Mouse (Mus musculus): Measurements from ENCODE around the gene Rab22a. TPM values are rescaled to one million over a fixed set of nuclear protein-coding genes. Genes with fewer than 3 reads are reported as not detected.
"Not testable (repeated sequence)": the region's sequence is repeated elsewhere in the genome, so short reads cannot be mapped to it uniquely, and the experiment has no call there.

Rab22a gene
- polyA plus RNA-seq, 1 experiment from 2014 or later: 40.3 TPM

- not testable (repeated sequence) for H3K9me3 ChIP-seq (replicated peaks; ENCODE audit: control insufficient read depth, low read length); ATAC-seq (replicated peaks; ENCODE audit: insufficient number of reproducible peaks, low FRiP score, low TSS enrichment, low read depth); H3K27ac ChIP-seq (replicated peaks; ENCODE audit: low read depth, low read length); DNase-seq (ENCODE audit: low spot score); H3K4me1 ChIP-seq (ENCODE audit: control insufficient read depth, insufficient read depth, low read length); H3K4me2 ChIP-seq (ENCODE audit: low read depth, low read length); H3K27me3 ChIP-seq (ENCODE audit: control insufficient read depth, insufficient read depth, low read length); H3K4me3 ChIP-seq (ENCODE audit: low read depth, low read length); H3K9ac ChIP-seq (replicated peaks; ENCODE audit: low read length); H3K36me3 ChIP-seq (replicated peaks; ENCODE audit: control insufficient read depth, insufficient read depth, low read depth, low read length)
- WGBS: 92% methylated on average over 15 of the region's 15 CpGs
Measured at GRCm38 (mm10) chr2:173634106-173634505, 25.5 kb upstream of the Rab22a start.

DNA sequence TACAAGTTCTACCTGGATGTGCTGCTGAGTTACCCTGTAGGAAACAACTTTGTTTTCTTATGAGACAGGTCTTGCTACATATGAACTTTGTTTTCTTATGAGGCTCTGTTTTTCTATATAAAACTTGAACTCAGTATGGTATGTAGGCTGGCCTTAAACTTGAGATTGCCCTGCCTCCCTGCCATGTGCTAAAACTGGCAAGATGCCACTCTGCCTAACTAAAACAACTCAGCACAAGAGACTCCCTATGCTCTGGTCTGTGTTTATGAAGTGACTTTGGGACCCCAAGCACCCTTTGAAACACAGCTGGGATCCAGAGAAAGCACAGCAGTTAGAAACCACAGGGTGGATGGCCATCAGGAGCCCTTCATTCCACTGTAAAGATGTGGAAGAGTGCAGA is 18.2 kb upstream of the Rab22a start:
- DNase-seq (ENCODE audit: low spot score): no peak
- no peaks in the 10 kb centered on the region for H3K36me3 ChIP-seq (replicated peaks; ENCODE audit: control insufficient read depth, insufficient read depth, low read depth, low read length)
- H3K9ac ChIP-seq (replicated peaks; ENCODE audit: low read length): no peak overlapping the region
- no peak overlapping the region for H3K4me3 ChIP-seq (ENCODE audit: low read depth, low read length)
- no peaks in the 10 kb centered on the region for H3K4me1 ChIP-seq (ENCODE audit: control insufficient read depth, insufficient read depth, low read length)
- no peaks in the 10 kb centered on the region for H3K9me3 ChIP-seq (replicated peaks; ENCODE audit: control insufficient read depth, low read length)
- H3K4me2 ChIP-seq (ENCODE audit: low read depth, low read length): no peak overlapping the region
- no peaks in the 10 kb centered on the region for H3K27me3 ChIP-seq (ENCODE audit: control insufficient read depth, insufficient read depth, low read length)
- no peak for ATAC-seq (replicated peaks; ENCODE audit: insufficient number of reproducible peaks, low FRiP score, low TSS enrichment, low read depth)
- H3K27ac ChIP-seq (replicated peaks; ENCODE audit: low read depth, low read length): no peak overlapping the region

DNA sequence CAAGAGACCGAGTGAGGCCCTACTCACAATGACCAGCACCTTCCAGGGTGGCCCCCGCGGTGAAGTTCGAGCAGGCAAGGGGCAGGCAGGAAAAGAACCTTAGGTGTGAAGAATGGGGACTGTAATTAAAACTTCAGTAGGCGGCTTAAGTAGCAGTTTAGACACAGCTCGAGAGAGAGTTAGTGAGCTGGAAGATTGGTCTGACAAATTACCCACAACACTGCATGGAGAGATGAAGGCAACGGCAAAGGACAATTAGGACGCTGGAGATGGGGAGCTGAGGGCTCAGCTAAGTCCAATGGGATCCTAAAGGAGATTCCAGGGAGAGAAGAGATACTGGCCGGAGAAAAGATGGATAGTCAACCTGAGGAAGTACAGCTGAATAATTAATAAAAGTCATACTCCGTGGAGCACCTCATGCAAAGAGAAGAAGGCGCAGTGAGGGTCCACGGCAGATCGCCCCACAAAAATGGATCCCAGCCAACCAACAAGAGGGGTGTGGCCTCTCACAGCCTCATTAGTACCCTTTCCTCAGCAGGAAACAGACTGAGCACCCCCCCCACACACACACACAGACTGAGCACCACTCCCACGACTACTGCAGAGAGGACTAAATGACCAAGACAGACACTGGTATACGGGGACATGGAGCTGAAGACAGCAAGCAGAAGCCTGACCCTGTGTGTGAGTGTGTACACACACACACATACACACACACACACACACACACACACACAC is 17.1 kb upstream of the Rab22a start:
- DNase-seq (ENCODE audit: low spot score) (no peak), ATAC-seq (replicated peaks; ENCODE audit: insufficient number of reproducible peaks, low FRiP score, low TSS enrichment, low read depth) (no peak)
- no peaks in the 10 kb centered on the region for H3K4me1 ChIP-seq (ENCODE audit: control insufficient read depth, insufficient read depth, low read length)

DNA sequence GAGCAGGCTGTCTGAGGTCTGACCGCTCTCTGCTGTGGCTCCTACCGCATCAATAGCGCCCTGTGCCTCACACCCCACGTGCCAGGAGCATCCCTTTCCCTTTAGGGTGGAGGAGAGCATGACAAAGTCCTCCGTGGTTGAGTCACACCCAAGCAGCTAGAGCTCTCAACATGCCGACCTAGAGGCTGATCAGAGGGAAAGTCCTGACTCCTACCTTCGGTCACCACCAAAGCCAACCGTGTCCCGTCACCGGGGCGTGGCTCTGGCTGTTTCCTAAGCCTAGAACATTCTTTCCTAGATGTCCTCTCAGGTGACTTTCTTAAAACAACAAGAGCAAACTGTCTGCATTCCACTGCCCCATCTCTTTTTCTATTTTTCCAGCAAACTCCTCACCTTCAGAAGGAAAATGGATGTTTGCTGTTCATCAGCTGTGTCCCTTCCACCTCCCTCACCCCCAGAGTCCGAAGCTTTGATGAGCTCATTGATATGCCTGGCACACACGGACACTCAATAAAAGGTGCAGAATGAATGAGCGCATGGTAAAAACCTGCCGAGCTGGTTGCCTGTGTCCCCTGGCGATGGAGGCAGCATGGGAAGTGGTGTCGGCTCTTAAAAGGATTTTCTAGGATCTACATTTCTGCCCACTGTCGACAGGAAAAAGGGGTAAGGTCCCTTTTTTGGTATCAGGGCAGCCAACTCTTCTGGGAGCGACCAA is 12.2 kb upstream of the Rab22a start:
- no peaks in the 10 kb centered on the region for H3K4me1 ChIP-seq (ENCODE audit: control insufficient read depth, insufficient read depth, low read length)
- no peaks in the 10 kb centered on the region for H3K27me3 ChIP-seq (ENCODE audit: control insufficient read depth, insufficient read depth, low read length)

More for the DNA sequence above, 17.1 kb upstream of the Rab22a start:
- Histone ChIP-seq H3K4me3 (ENCODE audit: low read depth, low read length) (no peak overlapping the region), H3K4me2 (ENCODE audit: low read depth, low read length) (no peak overlapping the region), H3K27me3 (ENCODE audit: control insufficient read depth, insufficient read depth, low read length) (no peaks in the 10 kb centered on the region), H3K9me3 (replicated peaks; ENCODE audit: control insufficient read depth, low read length) (no peaks in the 10 kb centered on the region), H3K27ac (replicated peaks; ENCODE audit: low read depth, low read length) (no peak overlapping the region), H3K9ac (replicated peaks; ENCODE audit: low read length) (no peak overlapping the region), H3K36me3 (replicated peaks; ENCODE audit: control insufficient read depth, insufficient read depth, low read depth, low read length) (no peaks in the 10 kb centered on the region; the same call in 1 of the 2 replicates)
- WGBS: 75% methylated on average over 15 of the region's 15 CpGs

GRCm38 (mm10) chr2:173649762-173650161 is 9.8 kb upstream of the Rab22a start:
- WGBS: 80% methylated on average over 10 of the region's 10 CpGs
- no peaks in the 10 kb centered on the region; the same call in 1 of the 2 replicates for H3K36me3 ChIP-seq (replicated peaks; ENCODE audit: control insufficient read depth, insufficient read depth, low read depth, low read length)
- H3K9me3 ChIP-seq (replicated peaks; ENCODE audit: control insufficient read depth, low read length): no peaks in the 10 kb centered on the region
- H3K27me3 ChIP-seq (ENCODE audit: control insufficient read depth, insufficient read depth, low read length): no peaks in the 10 kb centered on the region
- H3K27ac ChIP-seq (replicated peaks; ENCODE audit: low read depth, low read length): no peak overlapping the region
- no peak overlapping the region for H3K4me3 ChIP-seq (ENCODE audit: low read depth, low read length)
- ATAC-seq (replicated peaks; ENCODE audit: insufficient number of reproducible peaks, low FRiP score, low TSS enrichment, low read depth) (no peak), DNase-seq (ENCODE audit: low spot score) (no peak)
- H3K4me2 ChIP-seq (ENCODE audit: low read depth, low read length): no peak overlapping the region
- H3K4me1 ChIP-seq (ENCODE audit: control insufficient read depth, insufficient read depth, low read length): no peaks in the 10 kb centered on the region
- H3K9ac ChIP-seq (replicated peaks; ENCODE audit: low read length): no peak overlapping the region

More for the DNA sequence above, 12.2 kb upstream of the Rab22a start:
- no peaks in the 10 kb centered on the region for H3K9me3 ChIP-seq (replicated peaks; ENCODE audit: control insufficient read depth, low read length)
- no peak overlapping the region for H3K9ac ChIP-seq (replicated peaks; ENCODE audit: low read length)
- no peaks in the 10 kb centered on the region; the same call in 1 of the 2 replicates for H3K36me3 ChIP-seq (replicated peaks; ENCODE audit: control insufficient read depth, insufficient read depth, low read depth, low read length)
- H3K4me2 ChIP-seq (ENCODE audit: low read depth, low read length): no peak overlapping the region
- H3K4me3 ChIP-seq (ENCODE audit: low read depth, low read length): no peak overlapping the region
- 88% methylated on average over 19 of the region's 19 CpGs for WGBS
- no peak for ATAC-seq (replicated peaks; ENCODE audit: insufficient number of reproducible peaks, low FRiP score, low TSS enrichment, low read depth)
- DNase-seq (ENCODE audit: low spot score): no peak
- H3K27ac ChIP-seq (replicated peaks; ENCODE audit: low read depth, low read length): no peak overlapping the region

- WGBS: 79% methylated on average over 5 of the region's 5 CpGs
- ATAC-seq (replicated peaks; ENCODE audit: insufficient number of reproducible peaks, low FRiP score, low TSS enrichment, low read depth): no peak
- H3K27me3 ChIP-seq (ENCODE audit: control insufficient read depth, insufficient read depth, low read length): no peaks in the 10 kb centered on the region
- no peak for DNase-seq (ENCODE audit: low spot score)
- no peaks in the 10 kb centered on the region for H3K9me3 ChIP-seq (replicated peaks; ENCODE audit: control insufficient read depth, low read length)
- H3K9ac ChIP-seq (replicated peaks; ENCODE audit: low read length): no peak overlapping the region
- no peak overlapping the region for H3K4me3 ChIP-seq (ENCODE audit: low read depth, low read length)
- H3K36me3 ChIP-seq (replicated peaks; ENCODE audit: control insufficient read depth, insufficient read depth, low read depth, low read length): no peaks in the 10 kb centered on the region
- no peaks in the 10 kb centered on the region for H3K4me1 ChIP-seq (ENCODE audit: control insufficient read depth, insufficient read depth, low read length)
- H3K27ac ChIP-seq (replicated peaks; ENCODE audit: low read depth, low read length): no peak overlapping the region
- H3K4me2 ChIP-seq (ENCODE audit: low read depth, low read length): no peak overlapping the region
Measured at GRCm38 (mm10) chr2:173653526-173653925, 6.0 kb upstream of the Rab22a start.

DNA sequence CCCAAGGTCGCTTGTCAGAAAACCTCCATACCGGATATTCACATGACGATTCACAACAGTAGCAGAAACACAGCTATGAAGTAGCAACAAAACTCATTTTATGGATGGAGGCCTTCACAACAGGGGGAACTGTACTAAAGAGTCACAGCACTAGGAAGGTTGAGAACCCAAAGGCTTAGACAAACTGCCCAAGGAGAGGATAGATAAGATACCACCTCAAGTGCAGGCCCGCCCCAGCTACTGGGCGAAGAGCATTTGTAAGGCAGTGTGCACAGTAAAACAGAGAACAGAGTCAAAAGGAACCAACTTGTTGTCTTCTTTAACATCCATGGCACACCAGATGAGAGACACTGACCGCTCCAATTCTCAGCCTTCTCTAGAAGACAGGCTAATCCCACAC is 1.8 kb upstream of the Rab22a start:
- H3K9ac ChIP-seq (replicated peaks; ENCODE audit: low read length): no peak overlapping the region
- no peaks in the 10 kb centered on the region for H3K4me1 ChIP-seq (ENCODE audit: control insufficient read depth, insufficient read depth, low read length)
- WGBS: 89% methylated on average over 6 of the region's 6 CpGs
- no peak overlapping the region for H3K4me3 ChIP-seq (ENCODE audit: low read depth, low read length)
- no peak for DNase-seq (ENCODE audit: low spot score)
- no peaks in the 10 kb centered on the region for H3K9me3 ChIP-seq (replicated peaks; ENCODE audit: control insufficient read depth, low read length)
- no peak overlapping the region for H3K4me2 ChIP-seq (ENCODE audit: low read depth, low read length)
- no peaks in the 10 kb centered on the region for H3K27me3 ChIP-seq (ENCODE audit: control insufficient read depth, insufficient read depth, low read length)
- ATAC-seq (replicated peaks; ENCODE audit: insufficient number of reproducible peaks, low FRiP score, low TSS enrichment, low read depth): no peak
- no peak overlapping the region for H3K27ac ChIP-seq (replicated peaks; ENCODE audit: low read depth, low read length)
- H3K36me3 ChIP-seq (replicated peaks; ENCODE audit: control insufficient read depth, insufficient read depth, low read depth, low read length): peaks cover 4% of the 10 kb centered on the region; the same call in 1 of the 2 replicates

DNA sequence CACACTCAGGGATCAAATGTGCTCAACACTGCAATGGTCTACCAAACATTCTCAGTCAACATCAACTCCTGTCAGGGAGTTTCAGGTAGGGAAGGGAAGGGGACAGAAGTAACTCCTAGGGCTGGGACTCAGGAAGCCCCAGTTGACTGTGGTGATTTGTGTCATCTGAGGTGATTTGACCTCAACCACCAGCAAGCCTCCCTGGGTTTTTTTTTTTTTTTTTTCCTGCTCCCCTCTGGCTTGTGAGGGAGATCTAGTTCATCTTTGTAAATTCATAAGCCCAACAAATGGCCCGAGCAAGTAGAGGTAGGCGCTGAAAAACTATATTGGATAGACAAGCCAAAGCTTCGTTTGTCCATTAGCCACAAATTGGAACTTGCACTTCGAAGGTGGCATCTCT is 1.0 kb upstream of the Rab22a start:
- H3K27me3 ChIP-seq (ENCODE audit: control insufficient read depth, insufficient read depth, low read length): no peaks in the 10 kb centered on the region
- ATAC-seq (replicated peaks; ENCODE audit: insufficient number of reproducible peaks, low FRiP score, low TSS enrichment, low read depth): no peak
- no peak overlapping the region for H3K27ac ChIP-seq (replicated peaks; ENCODE audit: low read depth, low read length)
- H3K9me3 ChIP-seq (replicated peaks; ENCODE audit: control insufficient read depth, low read length): no peaks in the 10 kb centered on the region
- peak overlapping the region; percentile 63 for H3K4me2 ChIP-seq (ENCODE audit: low read depth, low read length)
- peaks cover 4% of the 10 kb centered on the region; the same call in 1 of the 2 replicates for H3K36me3 ChIP-seq (replicated peaks; ENCODE audit: control insufficient read depth, insufficient read depth, low read depth, low read length)
- H3K4me1 ChIP-seq (ENCODE audit: control insufficient read depth, insufficient read depth, low read length): no peaks in the 10 kb centered on the region
- no peak overlapping the region for H3K9ac ChIP-seq (replicated peaks; ENCODE audit: low read length)
- 91% methylated on average over 4 of the region's 4 CpGs for WGBS
- no peak overlapping the region; the same call in 1 of the 2 replicates for H3K4me3 ChIP-seq (ENCODE audit: low read depth, low read length)
- DNase-seq (ENCODE audit: low spot score): no peak

All from embryonic facial prominence, embryonic 11.5 days (tissue).